Mouse (Mus musculus): ENCODE results near the gene Pirb. TPM values are rescaled to one million over a fixed set of nuclear protein-coding genes. Genes with fewer than 3 reads are reported as not detected.

Gene Pirb
- polyA plus RNA-seq (2012; fragmentation: generic; extraction: Trizol): not detected

DNA sequence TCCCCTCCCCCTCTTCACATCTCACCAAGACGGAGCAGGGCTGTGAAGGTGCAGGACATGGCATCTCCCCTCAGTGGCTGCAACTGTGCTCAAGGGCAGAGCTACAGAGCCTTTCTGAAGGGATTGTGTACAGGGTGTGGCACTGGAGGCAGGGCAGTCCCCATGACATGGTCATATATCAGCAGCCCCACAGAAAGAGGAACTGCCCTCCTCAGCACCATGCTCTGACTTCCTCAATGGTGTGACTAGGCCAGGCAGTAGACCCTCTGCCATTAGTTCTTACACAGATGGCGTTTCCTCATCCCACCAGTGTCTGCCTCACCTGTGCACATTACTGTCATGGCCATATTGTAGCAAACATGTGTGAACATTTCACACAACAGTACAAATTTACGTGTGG lies at the start of gene Pirb:
TSS of gene Pirb (minus strand) at position 124 of the 400 bp plus-strand sequence.

GRCm38 (mm10) chr7:3703879-3704441 lies 16.2 kb downstream of the Pirb start, which contains the start of gene Rps9:
TSS of gene Rps9 (plus strand) at chr7:3703993.

DNA sequence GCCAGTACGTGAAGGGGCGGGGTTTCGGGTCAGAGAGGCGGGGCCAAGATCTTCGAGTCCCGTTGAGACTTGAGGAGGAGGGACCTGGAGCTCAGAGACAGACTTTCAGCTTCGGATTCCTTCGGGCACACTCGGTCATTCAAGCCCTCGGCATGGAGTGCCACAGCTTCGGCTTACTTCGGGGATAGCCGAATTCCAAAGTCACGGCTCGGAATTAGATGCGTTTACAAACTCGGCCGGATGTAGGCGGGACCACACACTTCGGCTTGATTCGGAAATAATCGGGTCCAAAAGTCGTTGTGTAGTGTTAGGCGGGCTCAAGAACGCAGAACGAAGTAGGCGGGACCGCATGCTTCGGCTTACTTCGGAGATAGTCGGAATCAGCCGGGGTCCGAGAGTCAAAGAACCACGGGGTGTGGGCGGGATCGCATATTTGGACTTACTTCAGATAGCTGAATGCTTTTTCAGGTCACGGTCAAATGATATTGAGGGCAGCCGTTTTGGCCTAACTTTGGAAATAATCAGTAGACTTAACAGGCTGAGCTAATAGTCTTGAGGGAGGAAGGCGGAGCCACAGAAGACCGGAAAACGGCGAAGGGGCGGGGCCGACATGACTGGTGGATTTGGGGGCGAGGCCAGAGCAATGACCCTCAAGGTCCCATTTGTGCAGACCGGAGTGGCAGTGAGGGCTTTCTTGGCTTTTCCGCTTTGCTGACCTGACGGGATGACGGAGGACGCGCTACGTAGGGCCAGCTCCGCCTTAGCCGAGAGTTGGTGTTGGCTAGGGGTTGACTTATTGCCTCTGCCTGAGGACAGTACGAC lies 27.0 kb downstream of the Pirb start, which contains the start of gene Mboat7:
TSS of gene Mboat7 (minus strand) at position 537 of the 822 bp plus-strand sequence.

DNA sequence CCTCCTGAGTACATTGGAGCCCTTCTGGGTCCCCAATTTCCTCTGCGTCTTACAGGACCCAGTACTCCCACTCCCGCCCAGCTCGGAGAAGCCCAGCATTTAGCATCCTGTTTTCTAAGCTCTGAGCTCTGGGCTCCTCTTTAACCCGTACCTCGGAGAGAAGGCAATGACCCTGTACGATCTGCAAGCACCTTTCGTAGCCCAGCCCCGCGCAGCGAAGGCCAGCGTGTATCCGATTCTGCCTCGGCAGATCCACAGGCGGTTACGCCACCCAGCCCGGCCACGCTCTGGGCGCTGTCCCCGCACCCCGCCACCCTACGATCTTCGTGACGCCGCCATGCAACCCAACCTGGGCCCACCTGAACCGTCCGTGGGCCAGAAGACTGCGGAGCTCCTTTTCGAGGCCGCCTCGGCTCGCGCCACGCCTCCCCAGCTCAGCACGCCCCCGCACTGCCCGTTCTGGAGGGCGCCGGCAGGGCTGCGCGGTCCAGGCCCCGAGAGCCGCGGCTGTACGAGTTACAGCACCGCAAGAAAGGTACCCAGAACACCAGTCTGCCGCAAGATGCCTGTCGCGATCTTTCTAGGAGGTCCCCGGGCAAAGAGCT lies 27.7 kb downstream of the Pirb start, which contains the start of gene Tsen34:
TSS of gene Tsen34 (plus strand) at position 482 of the 605 bp plus-strand sequence.

DNA sequence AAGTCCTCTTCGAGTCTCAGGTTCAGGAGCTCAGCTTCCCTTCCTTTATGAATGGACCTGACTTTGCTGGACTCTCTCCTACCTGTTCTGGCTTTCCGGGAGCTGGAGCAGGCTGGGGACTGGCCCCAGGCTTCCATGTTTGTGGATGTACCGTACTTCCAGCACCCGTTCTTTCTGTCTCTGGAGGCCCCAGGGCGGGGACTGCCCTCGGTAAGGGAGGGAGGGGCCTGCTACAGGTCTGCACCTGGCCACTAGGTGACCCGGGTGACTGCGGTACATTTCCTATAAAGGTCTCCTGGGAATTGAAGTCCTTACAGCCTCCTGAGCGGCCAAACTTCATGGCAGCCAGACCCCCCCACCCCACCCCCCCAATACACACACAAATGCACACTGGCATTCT lies 42.8 kb downstream of the Pirb start, which contains the start of gene Tmc4:
TSS of gene Tmc4 (minus strand) at position 212 of the 400 bp plus-strand sequence.

GRCm38 (mm10) chr7:3665215-3666114 lies 54.7 kb downstream of the Pirb start, which contains the start of gene Leng1:
TSS of gene Leng1 (minus strand) at chr7:3665840.

Other genes starting within 250 kb of the Pirb start
- gene Tarm1, start 217.8 kb downstream of the Pirb start, polyA plus RNA-seq (2012; fragmentation: generic; extraction: Trizol): not detected
- under 1 TPM; 0.02 to 0.05 TPM for gene Oscar, start 104.2 kb downstream of the Pirb start, polyA plus RNA-seq (2012; fragmentation: generic; extraction: Trizol)
- 100 to 1,000 TPM; 586 to 641 TPM for gene Ndufa3, start 103.0 kb downstream of the Pirb start, polyA plus RNA-seq (2012; fragmentation: generic; extraction: Trizol)
- 10 to 100 TPM; 24.9 to 28.3 TPM for gene Tfpt, start 90.5 kb downstream of the Pirb start, polyA plus RNA-seq (2012; fragmentation: generic; extraction: Trizol)
- gene Prpf31, start 90.4 kb downstream of the Pirb start, polyA plus RNA-seq (2012; fragmentation: generic; extraction: Trizol): 10 to 100 TPM; 41.4 to 67.7 TPM
- gene Cnot3, start 75.1 kb downstream of the Pirb start, polyA plus RNA-seq (2012; fragmentation: generic; extraction: Trizol): 10 to 100 TPM; 50.5 to 73.1 TPM
- 10 to 100 TPM in 1 of 2 experiments, 1 to 10 TPM in 1; 7.6 to 11.3 TPM for gene Leng1, start 54.6 kb downstream of the Pirb start, polyA plus RNA-seq (2012; fragmentation: generic; extraction: Trizol)
- gene Tmc4, start 42.8 kb downstream of the Pirb start, polyA plus RNA-seq (2012; fragmentation: generic; extraction: Trizol): 1 to 10 TPM in 1 of 2 experiments, under 1 TPM in 1; 0.41 to 3.0 TPM
- gene Tsen34, start 27.5 kb downstream of the Pirb start, polyA plus RNA-seq (2012; fragmentation: generic; extraction: Trizol): 100 to 1,000 TPM; 228 to 238 TPM
- 10 to 100 TPM; 31.5 to 50.0 TPM for gene Mboat7, start 26.9 kb downstream of the Pirb start, polyA plus RNA-seq (2012; fragmentation: generic; extraction: Trizol)
- gene Rps9, start 16.4 kb downstream of the Pirb start, polyA plus RNA-seq (2012; fragmentation: generic; extraction: Trizol): 1,000 to 10,000 TPM; 3,467 to 3,490 TPM
- not detected for gene Gm15448, start 105.3 kb upstream of the Pirb start, polyA plus RNA-seq (2012; fragmentation: generic; extraction: Trizol)
- not detected for gene Pira2, start 124.7 kb upstream of the Pirb start, polyA plus RNA-seq (2012; fragmentation: generic; extraction: Trizol)
- gene Gm14548, start 177.7 kb upstream of the Pirb start, polyA plus RNA-seq (2012; fragmentation: generic; extraction: Trizol): not detected
- not detected for gene Lilra6, start 195.1 kb upstream of the Pirb start, polyA plus RNA-seq (2012; fragmentation: generic; extraction: Trizol)

Data from C3H10T1/2 (cell line).